Mouse (Mus musculus): ENCODE measurements around the gene Supt3.

Gene Supt3

GRCm38 (mm10) chr17:45054526-45054925 is 277.6 kb downstream of the Supt3 start:
- DNase-seq (ENCODE audit: low read depth, low spot score): no peak

DNA sequence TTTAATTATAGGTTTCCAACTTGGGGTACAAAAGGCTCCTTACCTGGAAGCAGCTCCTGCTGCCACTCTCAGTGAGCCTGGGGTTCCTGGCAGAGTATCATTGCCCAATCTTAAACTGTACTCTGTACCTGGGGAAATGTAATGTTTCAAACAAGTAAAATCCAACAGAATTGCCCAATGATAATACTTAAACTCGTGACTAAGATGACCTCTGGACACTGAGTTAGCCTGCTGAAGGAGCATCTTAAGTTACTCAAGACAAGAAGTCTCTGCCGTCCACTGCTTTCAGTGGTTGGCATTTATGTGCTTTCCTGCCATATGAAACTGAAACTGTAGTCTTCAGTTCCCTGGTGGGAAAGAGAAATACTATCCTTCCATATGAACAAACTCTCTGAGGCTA is 279.9 kb downstream of the Supt3 start:
- DNase-seq (ENCODE audit: low read depth, low spot score): no peak

DNA sequence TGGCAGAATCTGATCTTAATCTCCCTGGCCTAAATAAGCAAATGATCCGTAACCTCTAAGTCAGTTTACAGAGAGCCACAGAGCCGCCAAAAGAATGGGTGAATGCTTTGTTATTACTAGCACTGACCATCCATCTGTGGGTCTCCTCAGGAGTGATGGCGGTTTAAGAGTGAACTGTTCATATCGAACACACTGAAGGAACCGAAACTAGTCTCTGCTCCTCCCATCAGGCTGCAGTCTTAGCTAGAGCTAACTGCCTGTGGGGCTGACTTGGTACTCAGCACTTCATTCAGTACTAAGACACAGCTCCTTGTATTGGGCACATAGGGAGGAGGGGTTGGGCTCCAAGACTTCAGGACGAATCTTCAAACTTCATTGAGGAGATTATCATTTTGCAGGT is 280.8 kb downstream of the Supt3 start:
- no peak for DNase-seq (ENCODE audit: low read depth, low spot score)

DNA sequence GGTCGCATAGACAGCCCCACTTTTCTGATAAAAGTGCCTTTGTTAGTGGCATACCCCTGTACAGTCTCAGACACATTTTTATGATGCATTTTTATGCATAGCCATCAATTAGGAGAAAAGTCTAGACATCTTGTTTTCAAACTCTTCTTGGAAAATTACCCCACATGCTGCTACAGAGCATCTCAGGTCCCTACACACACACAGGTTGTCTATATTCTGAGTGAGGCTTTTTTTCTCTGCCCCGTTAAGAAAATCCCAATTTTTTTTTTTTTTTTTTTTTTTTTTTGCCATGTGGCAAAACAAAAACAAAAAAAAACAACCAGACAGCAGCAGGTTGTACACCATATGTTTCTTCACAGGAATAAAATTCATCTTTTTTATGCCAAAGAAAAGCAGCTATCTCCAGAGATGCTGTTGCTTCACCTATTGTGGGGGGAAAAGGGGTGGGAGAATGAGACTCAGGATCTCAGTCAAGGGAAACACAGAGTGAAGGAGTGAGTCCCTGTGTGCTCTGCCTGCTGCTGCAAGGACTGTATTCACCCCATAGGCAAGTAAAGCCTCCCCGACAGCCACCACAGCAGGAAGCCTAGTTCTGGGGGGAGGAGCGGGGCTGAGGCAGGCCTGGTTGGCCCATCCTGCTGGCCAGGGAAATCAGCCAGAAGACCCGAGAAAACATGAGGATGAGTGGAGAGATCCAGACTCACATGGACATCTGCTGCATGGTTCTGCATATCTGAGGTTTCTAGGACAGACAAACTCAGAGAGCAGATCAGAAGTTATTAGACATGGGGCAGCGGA is 281.8 kb downstream of the Supt3 start:
- DNase-seq (ENCODE audit: low read depth, low spot score): no peak

DNA sequence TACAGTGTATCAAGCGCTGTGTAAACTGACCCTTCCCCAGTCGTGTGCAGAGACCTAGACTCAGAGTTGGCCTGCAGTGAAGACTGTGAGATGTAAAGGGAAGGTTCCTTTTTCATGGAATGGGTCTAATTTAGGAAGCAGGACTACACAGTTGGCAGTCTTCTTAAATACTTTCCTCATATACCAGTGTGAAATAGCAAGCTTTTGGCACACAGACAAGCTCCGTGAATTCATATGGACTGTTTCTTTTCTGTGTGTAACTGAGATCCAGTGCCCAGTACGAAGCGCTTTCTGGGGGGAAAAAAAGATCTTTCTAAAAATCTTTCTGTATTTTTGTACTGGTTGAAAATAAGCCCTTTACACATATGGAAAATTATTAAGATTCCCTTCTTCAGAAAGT is 286.8 kb downstream of the Supt3 start:
- no peak for DNase-seq (ENCODE audit: low read depth, low spot score)

GRCm38 (mm10) chr17:45065465-45065864 is 288.5 kb downstream of the Supt3 start:
- no peak for DNase-seq (ENCODE audit: low read depth, low spot score)

DNA sequence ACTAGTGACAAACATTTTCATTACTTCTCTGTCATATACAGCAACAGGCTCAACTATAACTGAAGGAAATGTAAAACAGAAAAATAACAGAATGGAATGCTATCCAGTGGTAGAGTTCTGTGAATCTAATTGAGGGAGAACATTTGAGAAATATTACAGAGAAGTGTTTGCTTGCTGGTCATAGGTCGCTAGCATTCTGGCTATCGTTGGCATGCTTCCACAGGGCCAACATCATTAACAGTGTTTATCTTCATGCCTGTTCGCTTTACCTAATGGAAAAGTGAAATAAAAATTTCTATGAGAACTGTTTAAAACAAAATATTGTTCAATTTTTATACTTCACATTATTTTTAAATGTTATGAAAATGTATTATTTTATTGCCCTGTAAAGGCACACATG is 290.5 kb downstream of the Supt3 start:
- DNase-seq (ENCODE audit: low read depth, low spot score): no peak

- peak; percentile 8 for DNase-seq (ENCODE audit: low read depth, low spot score)
These were observed 291.4 kb downstream of the Supt3 start for GRCm38 (mm10) chr17:45068321-45068720.

DNA sequence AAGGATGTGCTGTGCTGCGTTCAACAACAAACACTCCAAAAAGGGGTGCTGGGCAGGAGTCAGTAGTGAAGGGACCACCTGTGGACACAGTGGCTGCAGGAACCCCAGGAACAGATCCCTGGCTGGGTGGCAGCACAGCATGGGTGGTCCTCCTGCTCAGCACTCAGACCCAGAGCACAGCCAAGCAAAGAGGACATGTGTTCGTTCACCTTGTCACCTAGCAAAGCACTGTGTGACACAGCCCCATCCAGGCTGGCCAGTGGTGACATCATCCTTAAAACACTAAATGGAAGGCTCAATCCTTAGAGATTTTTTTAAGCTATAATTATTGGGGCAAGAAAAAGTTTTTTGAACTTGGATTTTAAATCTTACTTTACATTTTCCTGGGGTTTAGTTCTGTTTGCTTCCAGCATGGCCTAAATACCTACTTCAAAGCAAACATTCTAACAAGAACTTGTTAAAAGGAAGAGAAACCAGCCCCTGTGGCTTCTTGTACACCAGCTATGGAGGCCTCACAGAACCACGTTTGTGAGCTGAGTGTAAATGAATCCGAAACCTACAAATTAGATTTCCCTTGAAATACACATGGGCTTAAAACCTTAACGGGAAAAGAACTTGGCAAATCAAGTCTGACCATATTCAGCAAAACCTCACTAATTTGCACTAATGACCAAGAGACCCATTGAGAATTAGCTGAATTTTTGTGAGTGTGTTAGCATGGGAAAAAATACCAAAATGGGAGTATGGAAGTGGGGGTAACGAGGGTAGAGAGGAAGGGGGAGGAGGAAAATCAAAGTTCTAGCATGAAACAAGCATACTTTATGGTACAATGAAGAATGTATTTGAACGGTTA is 295.8 kb downstream of the Supt3 start:
- DNase-seq (ENCODE audit: low read depth, low spot score): no peak

GRCm38 (mm10) chr17:45073348-45073634 is 296.3 kb downstream of the Supt3 start:
- DNase-seq (ENCODE audit: low read depth, low spot score): no peak

DNA sequence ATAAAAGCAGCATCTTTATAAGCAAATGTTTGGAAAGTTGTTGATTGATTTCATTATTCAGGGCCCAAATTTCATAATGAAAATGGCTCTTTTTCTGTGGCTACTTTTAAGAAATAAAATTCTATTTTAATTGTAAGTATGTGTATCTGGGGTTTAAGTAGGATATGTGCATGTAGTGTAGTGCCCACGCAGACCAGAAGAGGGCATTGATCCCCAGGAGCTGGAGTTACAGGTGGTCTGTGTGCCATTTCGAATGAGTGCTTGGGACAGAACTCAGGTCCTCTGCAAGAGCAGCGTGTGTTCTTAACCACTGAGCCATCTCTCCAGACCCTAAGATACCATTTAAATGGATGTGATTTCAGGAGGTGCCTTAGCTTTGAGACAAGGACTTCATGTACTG is 296.8 kb downstream of the Supt3 start:
- DNase-seq (ENCODE audit: low read depth, low spot score): peak; percentile 52

- DNase-seq (ENCODE audit: low read depth, low spot score): no peak
These were observed 300.0 kb downstream of the Supt3 start for GRCm38 (mm10) chr17:45076951-45077350.

DNA sequence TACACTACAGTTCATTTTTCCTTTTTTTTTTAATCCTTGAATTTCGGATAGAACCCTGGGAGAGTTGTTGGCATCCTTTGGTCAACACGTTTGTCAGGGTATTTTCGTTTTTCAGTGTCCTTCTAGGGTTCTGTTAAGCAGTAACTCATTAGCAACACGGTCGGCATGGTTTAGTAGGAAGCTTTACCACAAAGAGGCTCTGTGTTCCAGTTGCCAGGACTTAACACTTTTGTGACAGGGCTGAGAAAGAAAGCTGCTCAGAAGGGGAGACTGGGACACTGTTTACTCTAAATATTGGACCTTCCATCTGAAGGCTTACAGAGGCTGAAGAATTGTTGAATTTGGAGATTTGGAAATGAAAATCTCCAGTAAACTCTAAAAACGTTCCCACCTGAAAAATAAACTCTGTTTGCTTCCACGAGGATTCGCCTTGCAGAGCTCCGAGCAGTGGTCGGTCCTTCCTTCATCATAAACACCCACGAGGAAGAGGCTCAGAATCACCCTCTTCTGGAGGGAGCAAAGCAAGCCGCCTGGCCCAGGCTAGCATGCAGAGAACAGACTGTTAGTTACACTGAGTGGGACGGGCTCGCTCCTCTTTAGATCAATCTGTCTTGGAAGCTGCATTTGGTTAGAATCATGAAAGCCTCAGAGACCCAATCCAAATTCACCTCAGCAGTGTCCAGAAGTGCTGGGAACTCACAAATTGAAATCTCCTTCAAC is 301.1 kb downstream of the Supt3 start:
- no peak for DNase-seq (ENCODE audit: low read depth, low spot score)

DNA sequence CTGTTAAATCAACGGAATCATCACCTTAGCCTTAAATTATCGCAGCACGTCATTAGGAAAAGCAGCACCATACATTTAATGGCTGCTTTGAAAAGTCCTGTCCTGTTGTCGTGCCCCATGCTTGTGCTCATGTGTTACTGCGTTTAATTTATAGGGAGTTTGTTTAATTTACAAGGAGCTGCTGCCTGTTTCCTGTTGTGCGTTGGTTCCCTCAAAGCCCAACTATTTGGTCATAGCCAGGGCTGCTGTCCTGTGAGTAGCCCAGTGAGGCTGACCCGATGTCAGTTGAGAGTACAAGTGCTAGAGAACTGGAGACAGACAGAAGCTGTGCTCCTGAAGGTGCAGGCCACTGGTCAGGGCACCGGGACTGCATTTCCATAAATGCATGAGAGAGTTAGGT is 304.6 kb downstream of the Supt3 start:
- no peak for DNase-seq (ENCODE audit: low read depth, low spot score)

GRCm38 (mm10) chr17:45081955-45082475 is 305.1 kb downstream of the Supt3 start:
- DNase-seq (ENCODE audit: low read depth, low spot score): no peak

GRCm38 (mm10) chr17:45086361-45086760 is 309.4 kb downstream of the Supt3 start:
- no peak for DNase-seq (ENCODE audit: low read depth, low spot score)

GRCm38 (mm10) chr17:45087022-45087421 is 310.1 kb downstream of the Supt3 start:
- DNase-seq (ENCODE audit: low read depth, low spot score): no peak

DNA sequence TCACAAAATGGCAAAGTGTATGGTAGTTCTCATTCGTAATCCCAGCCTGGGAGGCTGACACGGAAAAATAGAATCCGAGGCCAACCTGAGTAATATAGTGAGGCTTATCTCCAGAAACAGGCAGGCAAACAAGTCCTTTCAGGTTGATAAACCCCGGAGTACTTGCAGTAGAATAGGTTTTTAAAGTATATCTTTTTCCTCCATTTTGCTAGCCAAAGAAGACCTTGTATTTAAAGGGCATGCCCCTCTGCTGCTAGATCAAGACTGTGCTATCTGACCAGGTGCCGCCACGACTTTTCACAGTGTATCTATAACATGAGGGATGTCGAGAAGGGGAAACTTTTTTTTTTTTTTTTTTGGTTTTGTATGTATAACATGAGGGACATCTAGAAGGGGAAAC is 324.1 kb downstream of the Supt3 start:
- no peak for DNase-seq (ENCODE audit: low read depth, low spot score)

GRCm38 (mm10) chr17:45115386-45115785 is 338.4 kb downstream of the Supt3 start:
- no peak for DNase-seq (ENCODE audit: low read depth, low spot score)

DNA sequence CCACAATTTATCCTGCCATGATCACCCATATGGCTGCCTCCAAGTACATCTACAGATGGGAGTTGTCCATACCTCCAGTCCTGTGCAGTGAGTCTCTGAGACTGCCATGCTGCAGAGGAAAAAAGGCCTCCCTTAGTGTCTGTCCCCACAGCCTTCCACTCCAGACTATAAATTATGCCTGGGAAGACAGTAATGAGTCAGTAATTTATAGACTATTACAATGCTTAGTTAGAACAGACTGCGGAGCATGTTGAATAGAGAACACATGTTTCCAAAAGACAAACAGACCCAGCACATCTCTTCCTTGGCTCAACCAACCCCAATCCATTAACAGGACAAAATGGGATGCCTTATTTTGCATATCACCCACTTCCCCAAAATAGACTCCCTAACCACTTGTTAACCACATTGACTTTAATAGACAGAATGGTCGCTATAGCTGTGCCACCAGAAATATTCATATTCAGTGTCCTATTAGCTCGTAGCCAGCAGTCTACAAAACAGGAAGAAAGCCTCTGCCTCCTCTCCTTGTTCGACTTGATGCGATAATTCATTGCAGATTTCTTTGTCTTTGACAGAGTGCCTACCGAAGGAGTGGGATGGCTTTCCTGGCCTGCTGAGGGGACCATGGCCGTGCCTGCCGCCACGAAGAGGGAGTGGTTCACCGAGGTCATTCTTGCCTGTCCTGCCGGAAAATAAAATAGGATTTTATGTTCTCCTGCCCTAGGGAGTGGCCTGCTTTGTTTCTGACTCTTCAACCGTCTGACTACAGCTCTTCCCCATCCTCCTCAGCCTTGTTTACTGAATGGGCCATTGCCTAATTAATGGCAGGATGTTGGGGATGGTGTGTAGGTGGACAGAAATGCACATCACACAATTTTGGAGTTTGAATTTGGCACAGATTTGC is 341.9 kb downstream of the Supt3 start:
- DNase-seq (ENCODE audit: low read depth, low spot score): no peak

DNA sequence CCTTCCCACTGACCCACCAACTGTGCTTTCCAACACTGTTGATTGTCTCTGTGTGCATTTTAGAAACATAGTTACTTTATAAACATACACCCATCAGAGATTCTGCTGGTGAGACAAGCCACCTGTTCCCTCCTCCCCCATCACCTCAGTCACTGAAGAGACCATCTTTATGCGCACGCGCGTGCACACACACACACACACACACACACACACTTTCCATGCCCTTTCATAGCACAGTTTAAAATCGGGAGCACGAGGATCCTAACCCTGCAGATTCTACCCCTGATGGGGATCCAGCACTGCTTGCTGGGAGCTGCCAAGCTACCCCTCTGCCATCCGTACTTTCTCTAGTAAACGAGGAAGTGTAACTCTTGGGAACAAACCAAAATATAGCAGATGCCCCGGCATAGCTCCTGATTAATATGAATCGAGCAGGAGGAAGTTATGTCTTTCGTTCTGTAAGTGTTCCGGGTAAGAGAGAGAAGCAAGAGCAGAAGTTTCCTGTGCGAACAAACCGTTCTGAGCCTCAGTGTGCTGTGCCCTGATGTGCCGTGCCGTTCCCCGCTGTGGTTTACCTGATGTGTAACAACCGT is 342.8 kb downstream of the Supt3 start:
- DNase-seq (ENCODE audit: low read depth, low spot score): no peak

Measured in ZHBTc4 (cell line).